Mouse (Mus musculus) adrenal gland, postnatal 25 days (tissue): ENCODE data around the gene Sfmbt1. TPM values are rescaled to one million over a fixed set of nuclear protein-coding genes. Genes with fewer than 3 reads are reported as not detected.

Experiments
- DNase-seq: peaks from one replicate; pipeline ENCODE4 v3.0.0; 2021; ENCODE audit warnings: mixed read lengths
- total RNA-seq: library from RNA; stranded (reverse); gene quantifications from 2 replicates; pipeline ENCODE4 v1.2.3, GENCODE M21; 2021

Gene Sfmbt1
- total RNA-seq, 1 experiment from 2014 or later: 35.0 TPM

DNA sequence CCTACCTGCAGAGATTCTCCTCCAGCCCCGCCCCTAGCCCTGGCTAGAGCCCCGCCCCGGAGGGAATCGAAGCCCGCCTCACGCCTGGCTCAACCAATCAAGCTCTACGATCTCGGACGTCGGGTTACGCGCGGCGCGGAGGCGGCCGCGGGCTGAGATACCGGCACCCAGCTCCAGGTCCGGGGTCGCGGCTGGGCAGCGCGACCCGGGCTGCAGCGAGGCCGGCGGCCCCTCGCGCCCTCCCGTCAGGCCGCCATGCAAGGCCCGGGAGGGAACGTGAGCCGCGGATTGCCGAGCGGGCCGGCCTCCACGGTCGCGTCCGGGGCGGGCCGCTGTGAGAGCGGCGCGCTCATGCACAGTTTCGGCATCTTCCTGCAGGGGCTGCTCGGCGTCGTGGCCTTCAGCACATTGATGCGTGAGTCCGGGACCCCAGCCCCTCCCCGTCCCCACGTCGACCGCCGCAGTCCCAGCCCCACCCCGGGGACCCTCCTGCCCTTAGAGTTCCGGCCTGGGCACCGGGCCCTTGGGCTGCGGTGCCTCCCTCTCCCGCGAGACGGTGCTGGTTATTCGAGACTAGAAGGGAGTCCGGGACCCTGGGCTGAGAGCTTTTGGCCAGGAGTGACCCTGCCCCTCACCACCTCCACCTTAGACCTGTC, 111.0 kb downstream of the Sfmbt1 start, which contains the start of gene Tmem110:
TSS of gene Tmem110 (plus strand) at position 115 of the 656 bp plus-strand sequence.
- peak; percentile 87 for DNase-seq

- DNase-seq: no peak
Observed at GRCm38 (mm10) chr14:30826174-30827140, 111.8 kb downstream of the Sfmbt1 start.

- DNase-seq: no peak
Observed at GRCm38 (mm10) chr14:30827480-30827879, 112.8 kb downstream of the Sfmbt1 start.

DNA sequence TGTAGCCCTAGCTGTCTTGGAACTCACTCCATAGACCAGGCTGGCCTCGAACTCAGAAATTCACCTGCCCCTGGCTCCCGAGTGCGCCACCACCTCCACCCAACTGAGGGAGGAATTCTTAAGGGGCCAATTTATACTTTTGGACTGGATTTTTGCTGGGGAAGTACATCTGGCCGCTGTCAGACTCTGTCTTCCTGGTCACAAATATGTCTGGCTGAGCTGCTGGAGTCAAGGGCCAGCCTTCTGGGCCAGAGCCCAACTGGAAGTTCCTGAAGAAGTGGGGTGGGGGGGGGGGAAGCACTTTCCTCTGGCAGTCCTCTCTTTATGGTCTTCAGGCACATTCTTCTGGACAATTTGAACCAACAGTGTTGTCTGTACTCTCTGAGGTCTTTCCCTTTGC, 113.4 kb downstream of the Sfmbt1 start:
- peak; percentile 15 for DNase-seq

DNA sequence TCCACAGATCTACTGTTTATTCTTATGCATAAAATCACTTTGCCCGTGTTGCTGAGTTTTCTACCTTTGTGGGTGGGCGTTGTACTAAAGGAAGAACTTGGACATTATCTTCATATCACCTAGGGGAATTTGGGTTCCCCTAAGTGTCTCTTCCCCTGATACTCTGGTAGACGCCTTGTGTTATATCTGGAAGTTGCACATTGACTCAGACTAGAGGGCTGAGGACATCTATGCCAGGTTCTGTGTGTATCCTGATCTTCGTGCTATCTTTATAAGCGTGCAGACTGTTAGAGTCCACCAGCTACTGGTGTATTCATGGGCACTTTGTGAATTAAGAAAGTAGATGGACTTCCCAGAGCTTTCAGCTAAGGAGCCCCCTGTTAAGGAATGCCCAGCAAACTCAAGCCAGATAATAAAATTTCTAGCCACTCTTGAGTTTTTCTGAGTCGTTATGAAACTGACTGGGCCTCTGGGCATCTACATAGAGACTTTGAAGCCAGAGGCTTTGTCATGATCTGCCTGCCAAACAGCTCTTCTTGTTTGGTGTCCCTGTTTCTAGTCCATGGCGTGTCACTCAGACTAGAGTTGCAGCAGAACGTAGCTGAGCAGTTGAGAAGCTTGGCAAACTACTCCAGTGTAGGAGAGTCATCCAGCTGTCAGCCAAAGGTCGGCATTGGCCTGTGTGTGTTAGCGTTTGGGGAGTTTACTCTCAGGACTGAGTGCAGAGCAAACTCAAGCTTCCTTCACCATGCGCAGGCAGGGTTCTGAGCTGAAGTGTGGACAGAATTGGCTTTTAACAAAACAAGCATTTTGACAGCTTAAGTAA, 114.2 kb downstream of the Sfmbt1 start:
- peak; percentile 49 for DNase-seq

- no peak for DNase-seq
Observed at GRCm38 (mm10) chr14:30837416-30837996, 122.9 kb downstream of the Sfmbt1 start.

DNA sequence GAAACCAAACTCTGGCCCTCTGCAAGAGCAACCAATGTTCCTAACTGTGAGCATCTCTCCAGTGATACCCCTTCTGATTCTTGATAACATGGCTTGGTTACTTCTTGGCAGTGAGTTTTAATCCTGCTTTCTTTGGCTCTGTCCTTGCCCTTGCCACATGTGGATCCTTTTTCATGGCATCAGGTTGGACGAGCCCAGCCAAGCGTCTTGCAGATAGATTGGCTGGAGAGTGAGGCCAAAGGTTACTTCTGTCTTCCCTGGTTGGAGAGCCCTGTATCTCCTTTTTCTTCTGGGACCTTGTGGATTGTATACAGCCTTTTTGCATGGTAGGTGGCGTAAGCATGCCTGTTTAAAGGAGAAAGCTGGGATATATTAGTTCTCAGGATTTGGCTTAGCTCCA, 129.1 kb downstream of the Sfmbt1 start:
- DNase-seq: no peak

DNA sequence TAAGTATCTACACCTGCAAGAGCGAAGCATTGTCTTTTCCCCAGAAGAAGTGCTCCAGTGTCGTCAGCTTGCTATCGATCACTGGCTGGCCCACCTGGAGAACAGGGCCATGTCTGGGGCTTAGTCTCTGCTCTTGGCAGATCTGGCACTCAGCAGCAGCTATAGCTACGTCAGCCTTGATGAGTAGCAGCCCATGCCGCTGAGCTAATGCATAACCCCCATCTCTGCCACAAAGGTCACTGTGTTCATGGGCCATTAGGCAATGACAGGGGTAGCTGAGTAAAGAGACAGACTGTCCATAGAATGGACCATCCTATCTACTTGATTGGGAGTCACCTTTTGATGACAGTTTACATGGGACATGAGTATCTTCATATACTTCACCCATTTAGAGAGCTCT, 135.9 kb downstream of the Sfmbt1 start:
- DNase-seq: no peak

DNA sequence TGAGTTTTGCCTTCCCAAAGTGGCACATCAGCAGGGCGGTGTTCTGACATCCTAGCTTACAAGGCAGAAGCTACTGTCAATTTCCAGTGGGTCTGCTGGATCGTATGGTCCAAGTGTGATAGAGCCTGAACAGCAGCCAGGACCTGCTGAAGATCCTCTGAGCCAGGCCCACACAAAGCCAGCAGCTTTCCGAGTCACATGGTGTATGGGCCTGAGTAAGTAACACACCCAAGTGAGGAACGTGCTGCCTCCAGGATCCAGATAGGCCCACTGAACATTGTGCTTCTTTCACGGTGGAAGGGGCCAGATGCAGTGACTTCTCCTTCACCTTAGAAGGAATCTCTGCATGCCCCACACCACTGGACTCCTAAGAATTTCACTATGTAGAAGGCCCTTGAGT, 137.7 kb downstream of the Sfmbt1 start:
- DNase-seq: no peak

GRCm38 (mm10) chr14:30855316-30855715, 140.7 kb downstream of the Sfmbt1 start:
- DNase-seq: no peak

DNA sequence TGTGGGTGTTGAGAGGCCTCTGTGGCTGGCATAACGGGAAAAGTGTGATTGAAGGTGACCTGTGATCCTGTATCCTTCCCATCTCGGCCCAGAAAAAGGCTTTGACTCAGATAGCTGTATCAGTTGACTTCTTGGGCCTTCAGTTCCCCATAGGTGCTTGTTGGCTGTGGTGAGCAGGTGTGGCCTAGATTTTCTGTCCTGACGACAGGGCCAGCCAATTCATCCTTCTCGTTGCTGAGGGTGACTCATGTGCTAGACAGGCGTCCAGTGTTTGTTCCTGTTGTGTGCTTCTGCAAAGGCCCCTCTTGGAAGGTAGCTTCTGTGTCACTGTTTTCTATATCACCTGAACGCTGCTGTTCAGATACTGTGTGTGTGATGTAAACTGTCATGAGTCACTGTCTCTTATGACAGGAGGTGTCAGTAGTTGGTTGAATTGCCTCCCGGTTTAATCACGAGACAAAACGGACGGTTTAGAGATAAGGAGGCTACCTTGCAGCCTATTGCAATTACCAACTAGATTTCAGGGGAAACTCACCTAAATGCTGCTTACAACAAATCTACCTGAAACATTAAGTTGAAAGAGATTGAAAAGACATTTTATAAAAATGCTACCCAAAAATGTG, 142.3 kb downstream of the Sfmbt1 start:
- DNase-seq: no peak

DNA sequence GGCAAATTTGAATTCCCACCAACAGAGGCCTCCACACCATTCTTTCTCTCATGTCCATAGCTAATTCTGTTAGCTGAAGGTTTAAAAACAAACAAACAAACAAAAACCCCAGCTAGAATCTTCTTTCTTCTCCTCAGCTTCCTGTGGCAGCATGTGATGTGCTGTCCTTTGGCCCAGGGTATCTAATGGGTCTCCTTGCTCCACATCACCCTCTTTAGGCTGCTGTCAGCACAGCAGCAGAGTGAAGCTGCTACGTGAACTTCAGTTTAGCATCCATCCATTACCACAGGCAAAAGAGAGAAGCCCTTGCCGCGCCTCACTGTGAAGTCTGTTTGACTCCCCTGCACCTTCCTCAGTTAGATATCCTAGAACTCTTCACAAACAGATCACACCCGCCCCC, 143.3 kb downstream of the Sfmbt1 start:
- no peak for DNase-seq

- no peak for DNase-seq
Observed at GRCm38 (mm10) chr14:30861421-30862125, 146.9 kb downstream of the Sfmbt1 start.

GRCm38 (mm10) chr14:30862368-30862767, 147.7 kb downstream of the Sfmbt1 start:
- DNase-seq: no peak

- DNase-seq: no peak
Observed at GRCm38 (mm10) chr14:30865311-30865710, 150.7 kb downstream of the Sfmbt1 start.

GRCm38 (mm10) chr14:30867042-30867441, 152.4 kb downstream of the Sfmbt1 start:
- DNase-seq: peak; percentile 69

GRCm38 (mm10) chr14:30868826-30869225, 154.2 kb downstream of the Sfmbt1 start:
- DNase-seq: no peak

DNA sequence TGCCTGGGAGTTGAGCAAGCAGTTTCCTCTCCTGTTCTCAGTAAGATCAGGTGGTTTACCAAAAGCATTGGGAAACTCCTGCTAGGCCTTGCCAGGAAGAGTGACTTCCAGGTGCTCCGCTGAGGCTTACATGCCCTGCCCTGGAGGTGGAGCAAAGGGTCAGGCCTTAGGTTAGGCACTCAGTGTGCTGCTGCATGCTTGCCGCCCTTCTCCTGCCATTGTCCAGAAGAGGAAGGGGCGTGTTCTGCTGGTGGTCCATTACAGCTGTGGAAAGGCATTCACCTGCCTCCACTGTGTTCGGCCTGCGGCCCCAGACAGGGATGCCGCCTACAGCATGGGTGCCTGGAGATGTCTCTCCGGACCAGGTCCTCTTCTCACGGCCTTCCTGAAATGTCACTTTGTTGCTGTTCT, 154.7 kb downstream of the Sfmbt1 start:
- DNase-seq: no peak

- DNase-seq: no peak
Observed at GRCm38 (mm10) chr14:30870206-30871147, 155.8 kb downstream of the Sfmbt1 start.
